Mouse (Mus musculus) hindbrain, embryonic 13.5 days (tissue): ENCODE data around the gene St7. TPM values are rescaled to one million over a fixed set of nuclear protein-coding genes. Genes with fewer than 3 reads are reported as not detected.
A peak's percentile ranks its signal among the peaks of the same experiment; 100 is the strongest.

Experiments
- ATAC-seq: fragments of 200-750 bp; cut with Nextera tagmentation; 2 replicates; pipeline ENCODE4 v1.8.0; 2017; ENCODE audit warnings: moderate TSS enrichment; ENCODE audit not compliant: low FRiP score
- H3K27ac ChIP-seq: fragments of 300-500 bp; sonication (generic); 2 replicates; pipeline ENCODE4 v1.5.1; 2015; ENCODE audit warnings: inconsistent platforms, mild to moderate bottlenecking, moderate library complexity
- H3K27me3 ChIP-seq: fragments of 300-500 bp; sonication (generic); 2 replicates; pipeline ENCODE4 v1.6.1; 2015; ENCODE audit warnings: mild to moderate bottlenecking, inconsistent platforms
- H3K36me3 ChIP-seq: fragments of 300-500 bp; sonication (generic); 2 replicates; pipeline ENCODE4 v1.6.1; 2015; ENCODE audit warnings: mild to moderate bottlenecking, inconsistent platforms
- H3K4me1 ChIP-seq: fragments of 300-500 bp; sonication (generic); replicated peaks from 2 replicates; pipeline ENCODE4 v1.6.1; 2015; ENCODE audit warnings: inconsistent platforms
- H3K4me2 ChIP-seq: fragments of 300-500 bp; sonication (generic); 2 replicates; pipeline ENCODE4 v1.6.1; 2015; ENCODE audit warnings: inconsistent platforms, mild to moderate bottlenecking, moderate library complexity
- H3K4me3 ChIP-seq: fragments of 300-500 bp; sonication (generic); 2 replicates; pipeline ENCODE4 v1.5.1; 2015; ENCODE audit warnings: mild to moderate bottlenecking, inconsistent platforms
- H3K9ac ChIP-seq: fragments of 300-500 bp; sonication (generic); 2 replicates; pipeline ENCODE4 v1.6.1; 2015; ENCODE audit warnings: mild to moderate bottlenecking, inconsistent platforms
- H3K9me3 ChIP-seq: fragments of 300-500 bp; sonication (generic); 2 replicates; pipeline ENCODE4 v1.6.1; 2016; ENCODE audit warnings: inconsistent platforms
- WGBS: fragments of 180-500 bp; shearing (Covaris S2); methylation state at CpG from one replicate; pipeline ENCODE4 v1.1.7; 2015; 5-methylcytosine and 5-hydroxymethylcytosine counted together
- polyA plus RNA-seq: library from polyadenylated mRNA; unstranded; fragments of >200 nt; fragmentation: Nextera tagmentation; extraction: Ambion mirVana; gene quantifications from 2 replicates; pipeline ENCODE4 v1.2.1, GENCODE M21; 2015

The St7 gene
- polyA plus RNA-seq, 1 experiment from 2014 or later: 57.8 TPM

GRCm38 (mm10) chr6:17772514-17772913, 79.8 kb downstream of the St7 start:
- 80% methylated on average over 3 of the region's 3 CpGs for WGBS
- H3K9ac ChIP-seq: no peak overlapping the region
- ATAC-seq: no peak
- no peak overlapping the region; the same call in 1 of the 2 replicates for H3K27ac ChIP-seq
- peaks cover 32% of the 10 kb centered on the region for H3K4me1 ChIP-seq
- no peaks in the 10 kb centered on the region for H3K27me3 ChIP-seq
- no peak overlapping the region for H3K4me2 ChIP-seq
- no peak overlapping the region for H3K4me3 ChIP-seq
- H3K36me3 ChIP-seq: no peaks in the 10 kb centered on the region
- H3K9me3 ChIP-seq: no peaks in the 10 kb centered on the region

GRCm38 (mm10) chr6:17776041-17776440, 83.3 kb downstream of the St7 start:
- H3K9ac ChIP-seq: no peak overlapping the region
- H3K27ac ChIP-seq: no peak overlapping the region
- no peak overlapping the region for H3K4me2 ChIP-seq
- H3K4me1 ChIP-seq: peaks cover 22% of the 10 kb centered on the region
- 75% methylated on average over 7 of the region's 7 CpGs for WGBS
- no peak overlapping the region for H3K4me3 ChIP-seq
- H3K9me3 ChIP-seq: no peaks in the 10 kb centered on the region
- no peak for ATAC-seq
- no peaks in the 10 kb centered on the region for H3K27me3 ChIP-seq
- no peaks in the 10 kb centered on the region for H3K36me3 ChIP-seq

GRCm38 (mm10) chr6:17777018-17777799, 84.5 kb downstream of the St7 start:
- Histone ChIP-seq H3K9ac (no peak overlapping the region), H3K27ac (no peak overlapping the region), H3K4me1 (peaks cover 17% of the 10 kb centered on the region), H3K4me2 (no peak overlapping the region), H3K36me3 (no peaks in the 10 kb centered on the region), H3K4me3 (no peak overlapping the region), H3K9me3 (no peaks in the 10 kb centered on the region), H3K27me3 (no peaks in the 10 kb centered on the region)
- 94% methylated on average over 6 of the region's 6 CpGs for WGBS
- ATAC-seq: no peak

GRCm38 (mm10) chr6:17778648-17779202, 86.0 kb downstream of the St7 start:
- no peak overlapping the region for H3K4me3 ChIP-seq
- no peaks in the 10 kb centered on the region for H3K36me3 ChIP-seq
- H3K9me3 ChIP-seq: no peaks in the 10 kb centered on the region
- H3K27ac ChIP-seq: no peak overlapping the region
- H3K4me2 ChIP-seq: no peak overlapping the region
- no peaks in the 10 kb centered on the region for H3K27me3 ChIP-seq
- no peak for ATAC-seq
- peaks cover 18% of the 10 kb centered on the region for H3K4me1 ChIP-seq
- no peak overlapping the region for H3K9ac ChIP-seq
- 92% methylated on average over 3 of the region's 3 CpGs for WGBS

GRCm38 (mm10) chr6:17783511-17783910, 90.8 kb downstream of the St7 start:
- H3K4me1 ChIP-seq: peaks cover 8% of the 10 kb centered on the region
- H3K4me3 ChIP-seq: no peak overlapping the region
- ATAC-seq: no peak
- no peak overlapping the region for H3K4me2 ChIP-seq
- no peaks in the 10 kb centered on the region for H3K27me3 ChIP-seq
- H3K36me3 ChIP-seq: no peaks in the 10 kb centered on the region
- no peak overlapping the region for H3K27ac ChIP-seq
- 0 out of 2 replicates have a peak, but pooled peaks cover 4% of the 10 kb centered on the region for H3K9me3 ChIP-seq
- no peak overlapping the region for H3K9ac ChIP-seq
- WGBS: 83% methylated on average over 1 of the region's 1 CpGs

- H3K27me3 ChIP-seq: no peaks in the 10 kb centered on the region
Observed at GRCm38 (mm10) chr6:17784523-17784922, 91.8 kb downstream of the St7 start.

GRCm38 (mm10) chr6:17785248-17785647, 92.5 kb downstream of the St7 start:
- H3K36me3 ChIP-seq: no peaks in the 10 kb centered on the region
- H3K27me3 ChIP-seq: no peaks in the 10 kb centered on the region
- no peak overlapping the region for H3K4me3 ChIP-seq
- no peak for ATAC-seq
- 83% methylated on average over 2 of the region's 2 CpGs for WGBS
- H3K27ac ChIP-seq: no peak overlapping the region
- 0 out of 2 replicates have a peak, but pooled peaks cover 4% of the 10 kb centered on the region for H3K9me3 ChIP-seq
- H3K4me1 ChIP-seq: peaks cover 8% of the 10 kb centered on the region
- no peak overlapping the region for H3K4me2 ChIP-seq
- H3K9ac ChIP-seq: no peak overlapping the region

More at GRCm38 (mm10) chr6:17784523-17784922, 91.8 kb downstream of the St7 start:
- no peak overlapping the region for H3K9ac ChIP-seq
- H3K9me3 ChIP-seq: 0 out of 2 replicates have a peak, but pooled peaks cover 4% of the 10 kb centered on the region
- H3K27ac ChIP-seq: no peak overlapping the region
- 70% methylated on average over 5 of the region's 5 CpGs for WGBS
- H3K4me2 ChIP-seq: no peak overlapping the region
- H3K36me3 ChIP-seq: no peaks in the 10 kb centered on the region
- peaks cover 8% of the 10 kb centered on the region for H3K4me1 ChIP-seq
- no peak for ATAC-seq
- no peak overlapping the region for H3K4me3 ChIP-seq

GRCm38 (mm10) chr6:17787810-17788209, 95.1 kb downstream of the St7 start:
- 88% methylated on average over 1 of the region's 1 CpGs for WGBS
- Histone ChIP-seq H3K4me3 (no peak overlapping the region), H3K36me3 (no peaks in the 10 kb centered on the region), H3K9me3 (0 out of 2 replicates have a peak, but pooled peaks cover 4% of the 10 kb centered on the region), H3K27me3 (no peaks in the 10 kb centered on the region), H3K4me1 (peaks cover 8% of the 10 kb centered on the region), H3K27ac (no peak overlapping the region), H3K4me2 (no peak overlapping the region), H3K9ac (no peak overlapping the region)
- no peak for ATAC-seq

GRCm38 (mm10) chr6:17790251-17790650, 97.5 kb downstream of the St7 start:
- Histone ChIP-seq H3K9me3 (0 out of 2 replicates have a peak, but pooled peaks cover 4% of the 10 kb centered on the region), H3K4me2 (no peak overlapping the region), H3K36me3 (no peaks in the 10 kb centered on the region), H3K9ac (no peak overlapping the region), H3K4me1 (no peaks in the 10 kb centered on the region), H3K4me3 (no peak overlapping the region), H3K27ac (no peak overlapping the region), H3K27me3 (no peaks in the 10 kb centered on the region)
- ATAC-seq: no peak
- 73% methylated on average over 1 of the region's 1 CpGs for WGBS

- Histone ChIP-seq H3K27ac (no peak overlapping the region), H3K9ac (no peak overlapping the region), H3K27me3 (no peaks in the 10 kb centered on the region), H3K36me3 (no peaks in the 10 kb centered on the region), H3K4me1 (peaks cover 16% of the 10 kb centered on the region), H3K4me3 (no peak overlapping the region), H3K9me3 (no peaks in the 10 kb centered on the region), H3K4me2 (no peak overlapping the region)
- WGBS: 91% methylated on average over 3 of the region's 3 CpGs
- ATAC-seq: no peak
Observed at GRCm38 (mm10) chr6:17793471-17793870, 100.7 kb downstream of the St7 start.

- Histone ChIP-seq H3K27ac (peak overlapping the region; percentile 65), H3K4me1 (peaks cover 16% of the 10 kb centered on the region), H3K9ac (no peak overlapping the region), H3K27me3 (no peaks in the 10 kb centered on the region), H3K36me3 (no peaks in the 10 kb centered on the region), H3K4me3 (no peak overlapping the region), H3K9me3 (no peaks in the 10 kb centered on the region), H3K4me2 (no peak overlapping the region)
- ATAC-seq: peak; percentile 93
- WGBS: 29% methylated on average over 5 of the region's 5 CpGs
Observed at GRCm38 (mm10) chr6:17797271-17797713, 104.6 kb downstream of the St7 start.

- H3K4me3 ChIP-seq: no peak overlapping the region
- H3K27ac ChIP-seq: no peak overlapping the region
- no peaks in the 10 kb centered on the region for H3K9me3 ChIP-seq
- ATAC-seq: no peak
- no peak overlapping the region for H3K9ac ChIP-seq
- WGBS: 87% methylated on average over 5 of the region's 5 CpGs
- no peaks in the 10 kb centered on the region for H3K27me3 ChIP-seq
- peaks cover 16% of the 10 kb centered on the region for H3K4me1 ChIP-seq
- no peak overlapping the region for H3K4me2 ChIP-seq
- H3K36me3 ChIP-seq: no peaks in the 10 kb centered on the region
Observed at GRCm38 (mm10) chr6:17800694-17801093, 108.0 kb downstream of the St7 start.

GRCm38 (mm10) chr6:17804468-17804867, 111.7 kb downstream of the St7 start:
- Histone ChIP-seq H3K27ac (no peak overlapping the region), H3K4me2 (no peak overlapping the region), H3K27me3 (no peaks in the 10 kb centered on the region), H3K9me3 (no peaks in the 10 kb centered on the region), H3K4me3 (no peak overlapping the region), H3K4me1 (peaks cover 6% of the 10 kb centered on the region), H3K9ac (no peak overlapping the region), H3K36me3 (no peaks in the 10 kb centered on the region)
- no peak for ATAC-seq
- WGBS: 76% methylated on average over 3 of the region's 3 CpGs
